Mouse (Mus musculus) testis, adult 2 months (tissue): ENCODE results near the gene Esyt2. TPM values are rescaled to one million over a fixed set of nuclear protein-coding genes. Genes with fewer than 3 reads are reported as not detected.

Experiments used
- H3K27ac ChIP-seq: fragments of 200-500 bp; 2 replicates; pipeline ENCODE4 v1.5.1; 2012; ENCODE audit warnings: low read depth, low read length; ENCODE audit not compliant: control insufficient read depth, insufficient read depth
- H3K27me3 ChIP-seq: fragments of 200-500 bp; 2 replicates; pipeline ENCODE4 v1.6.1; 2012; ENCODE audit warnings: mild to moderate bottlenecking, low read length, moderate library complexity; ENCODE audit not compliant: control insufficient read depth, insufficient read depth
- H3K36me3 ChIP-seq: fragments of 200-500 bp; 2 replicates; pipeline ENCODE4 v1.6.1; 2012; ENCODE audit warnings: mild to moderate bottlenecking, low read length; ENCODE audit not compliant: control insufficient read depth, insufficient read depth
- H3K4me1 ChIP-seq: fragments of 200-500 bp; 2 replicates; pipeline ENCODE4 v1.6.1; 2012; ENCODE audit warnings: low read length; ENCODE audit not compliant: control insufficient read depth, insufficient read depth
- H3K4me3 ChIP-seq: fragments of 200-500 bp; 2 replicates; pipeline ENCODE4 v1.5.1; 2012; ENCODE audit warnings: low read depth, mild to moderate bottlenecking, low read length, moderate library complexity, mixed read lengths; ENCODE audit not compliant: control insufficient read depth
- CTCF ChIP-seq: fragments of 200-500 bp; IDR thresholded peaks from 2 replicates; pipeline ENCODE4 v1.5.1; 2012; ENCODE audit warnings: low read depth, mild to moderate bottlenecking, inconsistent platforms, low read length, moderate library complexity; ENCODE audit not compliant: control insufficient read depth, insufficient read depth, insufficient replicate concordance
- POLR2A ChIP-seq: fragments of 200-500 bp; IDR thresholded peaks from 2 replicates; pipeline ENCODE4 v1.6.1; 2012; ENCODE audit warnings: low read depth, mild to moderate bottlenecking, inconsistent platforms, low read length, moderate library complexity; ENCODE audit not compliant: control insufficient read depth
- polyA plus RNA-seq: library from polyadenylated mRNA; depleted of rRNA; stranded (reverse); fragments of >200 nt; gene quantifications from 2 replicates; pipeline ENCODE4 v1.2.3, GENCODE M21; 2012

Gene Esyt2
- polyA plus RNA-seq, 1 experiment = 5.9 TPM

GRCm38 (mm10) chr12:116254652-116255051 is 26.3 kb upstream of the Esyt2 start:
- TF ChIP-seq POLR2A = no peak
- TF ChIP-seq CTCF = no peak
- peaks cover 2% of the 10 kb centered on the region; the same call in 1 of the 2 replicates for H3K36me3 ChIP-seq
- peaks cover 3% of the 10 kb centered on the region; the same call in 1 of the 2 replicates for H3K4me1 ChIP-seq
- no peaks in the 10 kb centered on the region for H3K27me3 ChIP-seq
- no peak overlapping the region for H3K4me3 ChIP-seq
- no peak overlapping the region for H3K27ac ChIP-seq

GRCm38 (mm10) chr12:116255636-116256035 is 25.4 kb upstream of the Esyt2 start:
- peaks cover 2% of the 10 kb centered on the region; the same call in 1 of the 2 replicates for H3K36me3 ChIP-seq
- no peak for TF ChIP-seq POLR2A
- no peaks in the 10 kb centered on the region for H3K27me3 ChIP-seq
- peaks cover 3% of the 10 kb centered on the region; the same call in 1 of the 2 replicates for H3K4me1 ChIP-seq
- no peak overlapping the region for H3K4me3 ChIP-seq
- no peak overlapping the region; the same call in 1 of the 2 replicates for H3K27ac ChIP-seq

GRCm38 (mm10) chr12:116258321-116258720 is 22.7 kb upstream of the Esyt2 start:
- Histone ChIP-seq H3K4me1 (peaks cover 3% of the 10 kb centered on the region; the same call in 1 of the 2 replicates), H3K36me3 (peaks cover 2% of the 10 kb centered on the region; the same call in 1 of the 2 replicates), H3K27ac (no peak overlapping the region), H3K4me3 (no peak overlapping the region), H3K27me3 (no peaks in the 10 kb centered on the region)
- TF ChIP-seq POLR2A = no peak
- TF ChIP-seq CTCF = no peak

GRCm38 (mm10) chr12:116262555-116263341 is 18.2 kb upstream of the Esyt2 start, which contains the start of gene Wdr60:
Wdr60 (minus strand) TSS chr12:116263022.
- Histone ChIP-seq H3K4me1 (peaks cover 3% of the 10 kb centered on the region; the same call in 1 of the 2 replicates), H3K4me3 (peak within 1 kb of the TSS; percentile 81), H3K27ac (peak within 1 kb of the TSS; percentile 42), H3K36me3 (no peaks in the 10 kb centered on the region), H3K27me3 (no peaks in the 10 kb centered on the region)
- TF ChIP-seq CTCF (no peak), POLR2A (peak; percentile 86)

- Histone ChIP-seq H3K36me3 (no peaks in the 10 kb centered on the region), H3K4me3 (no peak overlapping the region), H3K4me1 (no peaks in the 10 kb centered on the region), H3K27ac (no peak overlapping the region), H3K27me3 (no peaks in the 10 kb centered on the region)
- TF ChIP-seq POLR2A (no peak), CTCF (no peak)
Observed at GRCm38 (mm10) chr12:116264756-116265155, 16.2 kb upstream of the Esyt2 start.

- Histone ChIP-seq H3K4me3 (no peak overlapping the region), H3K36me3 (no peaks in the 10 kb centered on the region), H3K4me1 (no peaks in the 10 kb centered on the region), H3K27ac (no peak overlapping the region), H3K27me3 (no peaks in the 10 kb centered on the region)
- TF ChIP-seq CTCF = no peak
- TF ChIP-seq POLR2A = no peak
Observed at GRCm38 (mm10) chr12:116265275-116265674, 15.7 kb upstream of the Esyt2 start.

- Histone ChIP-seq H3K4me3 (no peak overlapping the region), H3K36me3 (no peaks in the 10 kb centered on the region), H3K27ac (no peak overlapping the region), H3K27me3 (no peaks in the 10 kb centered on the region), H3K4me1 (no peaks in the 10 kb centered on the region)
- TF ChIP-seq POLR2A (no peak), CTCF (no peak)
Observed at GRCm38 (mm10) chr12:116269450-116269849, 11.5 kb upstream of the Esyt2 start.

- TF ChIP-seq CTCF (no peak), POLR2A (no peak)
- Histone ChIP-seq H3K27ac (no peak overlapping the region), H3K27me3 (no peaks in the 10 kb centered on the region), H3K4me1 (no peaks in the 10 kb centered on the region), H3K4me3 (no peak overlapping the region), H3K36me3 (no peaks in the 10 kb centered on the region)
Observed at GRCm38 (mm10) chr12:116270538-116270937, 10.5 kb upstream of the Esyt2 start.
